In genomic region chr5:123396901-123397464, GRCm38 (mm10) we compare ENCODE assay signal across 8 mouse cellular contexts. TPM values are rescaled to one million over a fixed set of nuclear protein-coding genes. Genes with fewer than 3 reads are reported as not detected.
DNase-seq lines count a peak whose midpoint lies in the region; ATAC-seq lines count a peak whose summit lies in the region.

No protein-coding gene starts in this region.

- peak overlapping the region; percentile 93 for H3K4me2 ChIP-seq in heart, embryonic 13.5 days
- H3K4me2 ChIP-seq in hindbrain, embryonic 11.5 days (replicated peaks; ENCODE audit: low read depth, low read length), result peak overlapping the region; percentile 87
- peak overlapping the region; percentile 89 for H3K4me2 ChIP-seq in midbrain, embryonic 12.5 days (replicated peaks)

- H3K9ac ChIP-seq in heart, embryonic 13.5 days, result peak overlapping the region; percentile 96
- H3K9ac ChIP-seq in hindbrain, embryonic 11.5 days (ENCODE audit: low read depth, low read length), result no peak overlapping the region
- peak overlapping the region; percentile 91 for H3K9ac ChIP-seq in midbrain, embryonic 12.5 days (replicated peaks)

- WGBS in heart, embryonic 13.5 days, result 52% methylated on average over 8 of the region's 8 CpGs
- WGBS in hindbrain, embryonic 11.5 days, result 78% methylated on average over 8 of the region's 8 CpGs
- 72% methylated on average over 8 of the region's 8 CpGs for WGBS in midbrain, embryonic 12.5 days

- H3K36me3 ChIP-seq in heart, embryonic 13.5 days, result no peaks in the 10 kb centered on the region
- no peaks in the 10 kb centered on the region for H3K36me3 ChIP-seq in hindbrain, embryonic 11.5 days (ENCODE audit: control insufficient read depth, insufficient read depth, low read length)
- H3K36me3 ChIP-seq in midbrain, embryonic 12.5 days, result no peaks in the 10 kb centered on the region

- no peak for DNase-seq in heart, adult 8-10 months (ENCODE audit: low spot score)
- peak; percentile 75 to 81 for DNase-seq in cerebellum, adult 18-20 months
- no peak for DNase-seq in hindbrain, embryonic 11.5 days (ENCODE audit: low spot score)
- DNase-seq in right cerebral cortex, postnatal 25 days, result no peak
- no peak for DNase-seq in thymus, postnatal 14 days
- DNase-seq in frontal cortex, postnatal 25 days (ENCODE audit: low spot score in 2 of 2), result no peak

- H3K9me3 ChIP-seq in heart, embryonic 13.5 days, result no peaks in the 10 kb centered on the region
- no peaks in the 10 kb centered on the region for H3K9me3 ChIP-seq in hindbrain, embryonic 11.5 days (ENCODE audit: control insufficient read depth, low read length)
- no peaks in the 10 kb centered on the region for H3K9me3 ChIP-seq in midbrain, embryonic 12.5 days

- no peaks in the 10 kb centered on the region for H3K27me3 ChIP-seq in heart, embryonic 13.5 days (replicated peaks)
- no peaks in the 10 kb centered on the region for H3K27me3 ChIP-seq in hindbrain, embryonic 11.5 days (ENCODE audit: control insufficient read depth, insufficient read depth, low read length)
- H3K27me3 ChIP-seq in midbrain, embryonic 12.5 days, result no peaks in the 10 kb centered on the region

- ATAC-seq in heart, embryonic 13.5 days (ENCODE audit: extremely low read depth, insufficient number of reproducible peaks, low FRiP score, low TSS enrichment), result no peak
- ATAC-seq in hindbrain, embryonic 11.5 days (ENCODE audit: low FRiP score), result no peak
- no peak for ATAC-seq in midbrain, embryonic 12.5 days (ENCODE audit: low FRiP score, low read depth)

- H3K4me1 ChIP-seq in heart, embryonic 13.5 days, result peaks cover 48% of the 10 kb centered on the region
- peaks cover 5% of the 10 kb centered on the region for H3K4me1 ChIP-seq in hindbrain, embryonic 11.5 days (replicated peaks; ENCODE audit: control insufficient read depth, insufficient read depth, low read length)
- H3K4me1 ChIP-seq in midbrain, embryonic 12.5 days, result peaks cover 35% of the 10 kb centered on the region

- peak overlapping the region; percentile 98 for H3K4me3 ChIP-seq in heart, embryonic 13.5 days
- peak overlapping the region; percentile 8 for H3K4me3 ChIP-seq in hindbrain, embryonic 11.5 days (ENCODE audit: low read depth, low read length)
- H3K4me3 ChIP-seq in midbrain, embryonic 12.5 days, result peak overlapping the region; percentile 71

- peak overlapping the region; percentile 10 for H3K27ac ChIP-seq in heart, embryonic 13.5 days (replicated peaks)
- H3K27ac ChIP-seq in hindbrain, embryonic 11.5 days (ENCODE audit: low read depth, low read length), result no peak overlapping the region
- no peak overlapping the region for H3K27ac ChIP-seq in midbrain, embryonic 12.5 days (replicated peaks)

RNA-seq across cellular contexts. Expression of gene Mlxip, which starts 2.4 kb away (rescaled TPM):
- polyA plus RNA-seq in heart, embryonic 13.5 days (2015; fragmentation: Nextera tagmentation; extraction: Ambion mirVana), result 10.9 and 11.7 TPM in 2 replicates
- total RNA-seq in heart, adult 8-10 months (2022), result 10 to 100 TPM; 23.4 to 30.6 (median 27.3) TPM
- 16.8 and 18.2 TPM in 2 replicates for polyA plus RNA-seq in hindbrain, embryonic 11.5 days (2014; fragmentation: Nextera tagmentation; extraction: Ambion mirVana)
- 16.8 and 21.5 TPM in 2 replicates for polyA plus RNA-seq in midbrain, embryonic 12.5 days (2016; fragmentation: Nextera tagmentation; extraction: Ambion mirVana)

RNA-seq across cellular contexts. Expression of gene Bcl7a, which starts 53.3 kb away (rescaled TPM):
- polyA plus RNA-seq in heart, embryonic 13.5 days (2015; fragmentation: Nextera tagmentation; extraction: Ambion mirVana), result 13.5 and 14.5 TPM in 2 replicates
- 10 to 100 TPM in 1 of 4 experiments, 1 to 10 TPM in 3; 8.7 to 12.5 (median 9.4) TPM for total RNA-seq in heart, adult 8-10 months (2022)
- 56.8 and 63.7 TPM in 2 replicates for polyA plus RNA-seq in hindbrain, embryonic 11.5 days (2014; fragmentation: Nextera tagmentation; extraction: Ambion mirVana)
- polyA plus RNA-seq in midbrain, embryonic 12.5 days (2016; fragmentation: Nextera tagmentation; extraction: Ambion mirVana), result 56.7 and 59.8 TPM in 2 replicates

Comparison
In these comparisons a context has a peak if more than half of its experiments do, and no peak if none do; other contexts are left out.
1. H3K4me3 ChIP-seq: peak in every context shown above with its lines; median percentile 98 in heart, embryonic 13.5 days; 71 in midbrain, embryonic 12.5 days; 8 in hindbrain, embryonic 11.5 days.
2. DNase-seq: peak in cerebellum, adult 18-20 months (2 of 2); none in heart, adult 8-10 months (single experiment), hindbrain, embryonic 11.5 days (single experiment), right cerebral cortex, postnatal 25 days (single experiment), thymus, postnatal 14 days (single experiment) and frontal cortex, postnatal 25 days (0 of 2).
3. Peak in every context shown above with its lines, with median percentiles within 50 percentile points of each other: H3K4me2 ChIP-seq.